Mouse (Mus musculus): ENCODE results near the gene Gm15217. TPM values are rescaled to one million over a fixed set of nuclear protein-coding genes. Genes with fewer than 3 reads are reported as not detected.

Gene Gm15217
- total RNA-seq, 2 experiments from 2014 or later: not detected

GRCm38 (mm10) chr14:46398091-46398695 is 19.0 kb downstream of the Gm15217 start:
- DNase-seq: no peak

DNA sequence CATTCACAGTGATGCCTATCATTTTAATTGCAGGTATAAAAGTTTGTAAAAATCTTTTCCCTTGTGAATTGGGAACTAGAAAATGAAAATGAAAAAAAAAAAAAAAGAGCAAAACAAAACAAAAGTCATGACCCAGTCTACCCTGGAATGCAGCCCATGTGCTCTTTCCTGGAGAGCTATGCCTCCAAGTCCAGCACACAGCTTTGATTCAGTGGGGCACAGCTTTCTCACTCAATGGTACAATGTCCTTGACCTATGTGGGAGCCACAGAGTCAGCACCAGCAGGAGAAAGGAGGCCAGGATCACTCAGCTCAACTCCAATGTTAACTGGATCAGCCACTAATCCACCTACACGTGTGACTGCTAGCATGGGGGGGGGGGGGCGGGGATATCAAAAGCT is 20.7 kb downstream of the Gm15217 start:
- DNase-seq: no peak

- no peak for DNase-seq
These were observed 29.1 kb downstream of the Gm15217 start for GRCm38 (mm10) chr14:46408319-46408718.

DNA sequence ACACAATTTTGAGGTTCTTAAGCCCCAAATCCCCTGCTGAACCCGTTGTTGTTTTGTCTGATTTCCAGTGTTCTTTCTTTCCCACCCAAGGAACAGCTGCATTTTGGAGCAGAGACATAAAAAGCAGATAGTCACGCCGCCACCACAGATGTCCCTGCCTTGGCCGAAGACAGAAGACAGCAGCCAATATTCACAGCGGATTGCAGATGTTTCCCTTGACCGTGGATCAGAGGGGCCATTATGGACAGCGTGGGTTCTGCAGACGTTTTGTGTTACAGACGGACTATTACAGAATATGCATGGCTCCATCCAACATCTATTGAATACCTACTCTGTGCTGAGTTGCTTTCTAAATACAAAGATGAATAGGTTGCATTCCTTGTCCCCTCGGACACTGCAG is 29.8 kb downstream of the Gm15217 start:
- DNase-seq: peak; percentile 38

DNA sequence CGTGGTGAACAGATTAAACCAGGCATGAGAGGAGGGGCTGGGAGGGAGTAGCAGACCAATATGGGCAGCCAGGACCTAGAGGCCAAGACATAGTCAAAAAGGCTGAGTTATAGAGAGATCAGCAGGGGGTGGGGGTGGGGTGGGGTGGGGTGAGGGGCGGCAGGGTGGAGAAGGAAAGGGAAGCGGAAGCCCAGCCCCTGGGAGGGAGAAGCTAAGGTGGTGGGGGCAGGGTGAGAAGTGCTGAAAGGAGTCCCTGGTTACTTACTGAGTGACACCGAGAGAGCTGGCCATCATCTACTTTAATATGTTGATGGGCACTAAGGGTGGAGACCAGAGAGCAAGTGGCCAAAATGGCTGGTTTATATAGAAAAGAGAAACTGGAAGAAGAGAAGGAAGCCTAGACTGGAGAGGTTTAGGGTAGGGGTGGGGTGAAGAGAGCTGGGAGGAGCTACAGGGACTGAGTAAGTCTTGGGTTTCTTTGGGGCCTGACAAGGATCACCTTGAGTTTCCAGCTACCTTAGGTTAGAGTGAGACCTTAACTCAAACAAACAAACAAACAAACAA is 31.4 kb downstream of the Gm15217 start:
- no peak for DNase-seq

- no peak for DNase-seq
These were observed 33.3 kb downstream of the Gm15217 start for GRCm38 (mm10) chr14:46412497-46413000.

DNA sequence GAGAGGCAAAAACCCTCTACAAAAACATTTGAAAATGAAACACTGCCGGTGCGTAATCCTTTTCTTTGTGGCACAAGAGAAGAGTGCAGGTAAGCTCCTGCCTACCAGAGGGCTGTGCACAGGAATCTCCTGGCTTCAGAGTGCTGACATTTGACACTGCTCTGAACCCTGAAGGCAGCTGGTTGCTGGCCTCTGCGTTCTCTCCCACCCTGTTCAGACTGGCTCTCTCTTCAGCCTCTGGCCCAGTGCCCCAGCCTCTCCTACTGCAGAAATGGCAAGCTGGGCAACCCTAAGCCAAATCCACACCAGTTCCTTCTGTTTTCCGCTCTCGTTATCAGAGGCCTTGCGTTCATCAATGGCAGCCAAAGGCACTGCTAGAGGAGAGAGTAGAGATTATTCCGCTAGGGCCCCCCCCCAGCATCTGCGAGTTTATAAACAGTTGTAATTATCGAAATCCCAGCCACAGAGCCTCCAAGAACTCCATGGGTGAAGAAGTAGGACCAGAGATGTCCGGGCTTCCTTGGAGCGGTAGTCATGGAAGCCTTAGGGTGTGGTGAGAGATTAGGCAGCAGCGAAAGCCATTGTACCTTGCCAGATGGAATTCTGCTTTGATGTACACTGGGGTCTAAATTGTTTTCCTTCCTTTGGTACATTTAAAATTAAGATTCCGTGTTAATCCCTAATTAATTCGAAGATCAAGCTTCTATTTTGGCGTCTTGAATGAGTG is 39.3 kb downstream of the Gm15217 start:
- DNase-seq: peak; percentile 24

- no peak for DNase-seq
These were observed 40.1 kb downstream of the Gm15217 start for GRCm38 (mm10) chr14:46419269-46419668.

DNA sequence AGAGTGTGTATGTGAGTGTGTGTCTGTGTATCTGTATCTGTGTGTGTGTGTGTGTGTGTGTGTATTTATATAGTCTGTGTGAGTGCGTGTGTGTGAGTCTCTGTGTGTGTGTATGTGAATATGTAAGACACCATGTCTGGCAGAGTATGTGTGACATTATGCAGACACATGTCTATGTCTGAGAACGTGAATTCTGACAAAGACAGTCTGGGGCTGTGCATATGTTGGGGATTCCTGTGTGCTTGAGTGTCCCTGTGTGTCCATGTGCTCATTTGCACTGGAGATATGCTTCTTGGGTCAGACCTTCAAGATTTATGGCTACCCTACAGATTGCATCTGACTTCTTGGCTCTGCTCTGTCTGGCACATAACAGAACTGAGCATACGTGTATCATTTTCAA is 42.6 kb downstream of the Gm15217 start:
- DNase-seq: no peak

GRCm38 (mm10) chr14:46427251-46427650 is 48.0 kb downstream of the Gm15217 start:
- no peak for DNase-seq

DNA sequence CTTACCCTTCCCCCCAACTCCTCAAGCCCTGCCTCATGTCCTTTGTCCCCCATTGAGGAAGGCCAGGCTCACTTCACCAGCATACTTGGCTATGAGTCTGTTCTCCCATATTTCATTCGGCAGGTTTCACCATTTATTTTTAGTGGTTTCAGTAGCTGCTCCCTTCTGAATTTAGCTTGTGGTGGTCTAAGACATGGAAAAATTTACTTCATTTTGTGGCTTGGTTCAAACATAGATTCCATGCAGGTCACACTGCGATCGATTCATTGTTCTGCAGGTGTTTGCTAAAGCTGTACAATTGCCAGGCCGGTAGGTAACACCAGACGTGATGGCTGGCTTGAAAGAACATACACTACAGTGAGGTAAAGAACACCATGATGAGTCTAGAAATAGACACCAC is 51.0 kb downstream of the Gm15217 start:
- no peak for DNase-seq

Other genes with a start within 250 kb of the Gm15217 start
- 10 to 100 TPM in 1 of 2 experiments, 1 to 10 TPM in 1; 6.2 to 10.1 TPM for gene Bmp4, start 11.3 kb downstream of the Gm15217 start, total RNA-seq (2021)

Data from gastrocnemius, postnatal 25 days (tissue).